Mouse (Mus musculus) lung, adult 18-20 months (tissue): Measurements from ENCODE around the gene Patl2.
"Not testable (repeated sequence)": the region's sequence is repeated elsewhere in the genome, so short reads cannot be mapped to it uniquely, and the experiment has no call there.

Experiments used
- DNase-seq, 2 experiments: peaks; one replicate each; pipeline ENCODE4 v3.0.0; 2022; ENCODE audit warnings: mixed read lengths in 2 of 2

The Patl2 gene

DNA sequence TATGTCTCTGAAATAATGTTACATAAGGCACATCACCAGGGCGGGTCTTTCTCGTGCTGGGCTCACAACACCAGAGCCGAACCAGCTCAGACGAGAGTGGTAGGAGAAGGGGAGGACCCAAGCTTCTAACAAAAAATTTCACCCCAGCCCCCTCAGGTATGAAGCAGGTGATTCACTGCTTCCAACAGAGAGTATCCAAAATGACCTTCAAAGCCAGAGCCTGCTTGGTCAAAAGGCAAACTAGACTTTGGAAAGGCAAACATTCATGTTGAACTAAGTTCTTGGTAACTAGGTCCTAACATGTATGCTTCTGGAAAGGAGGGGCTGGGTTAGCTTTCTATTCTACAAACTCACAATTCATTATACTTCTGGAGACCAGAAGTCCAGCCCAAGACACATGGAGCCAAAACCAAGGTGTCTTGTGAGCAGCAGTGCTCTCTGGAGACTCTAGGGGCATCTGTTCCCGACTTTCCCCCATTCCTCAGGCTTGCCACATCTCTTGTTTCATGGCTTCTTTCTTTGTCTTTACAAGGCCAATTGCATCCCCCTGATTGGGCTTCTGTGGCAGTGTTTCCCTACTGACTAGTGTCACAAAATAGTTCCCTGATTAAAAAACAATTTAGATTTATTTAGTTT, 44.5 kb downstream of the Patl2 start:
- no peak for DNase-seq

DNA sequence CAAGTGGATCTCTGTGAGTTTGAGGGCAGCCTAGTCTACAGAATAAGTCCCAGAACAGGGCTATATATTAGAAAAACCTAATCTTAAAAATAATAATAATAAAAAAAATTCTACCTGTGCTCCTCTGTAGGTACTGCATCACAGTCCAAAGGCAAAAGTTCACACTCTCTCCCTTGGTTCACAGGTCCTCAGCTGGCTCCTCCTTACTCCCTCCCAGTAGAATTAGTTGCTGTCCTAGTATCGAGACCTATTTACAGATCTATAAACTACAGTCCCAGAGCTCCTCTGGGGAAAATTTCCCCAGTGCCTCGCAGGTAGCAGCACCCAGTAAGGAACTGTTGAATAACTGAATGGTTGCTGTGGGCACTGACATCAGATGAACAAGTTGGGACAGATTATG, 45.2 kb downstream of the Patl2 start:
- no peak for DNase-seq

DNA sequence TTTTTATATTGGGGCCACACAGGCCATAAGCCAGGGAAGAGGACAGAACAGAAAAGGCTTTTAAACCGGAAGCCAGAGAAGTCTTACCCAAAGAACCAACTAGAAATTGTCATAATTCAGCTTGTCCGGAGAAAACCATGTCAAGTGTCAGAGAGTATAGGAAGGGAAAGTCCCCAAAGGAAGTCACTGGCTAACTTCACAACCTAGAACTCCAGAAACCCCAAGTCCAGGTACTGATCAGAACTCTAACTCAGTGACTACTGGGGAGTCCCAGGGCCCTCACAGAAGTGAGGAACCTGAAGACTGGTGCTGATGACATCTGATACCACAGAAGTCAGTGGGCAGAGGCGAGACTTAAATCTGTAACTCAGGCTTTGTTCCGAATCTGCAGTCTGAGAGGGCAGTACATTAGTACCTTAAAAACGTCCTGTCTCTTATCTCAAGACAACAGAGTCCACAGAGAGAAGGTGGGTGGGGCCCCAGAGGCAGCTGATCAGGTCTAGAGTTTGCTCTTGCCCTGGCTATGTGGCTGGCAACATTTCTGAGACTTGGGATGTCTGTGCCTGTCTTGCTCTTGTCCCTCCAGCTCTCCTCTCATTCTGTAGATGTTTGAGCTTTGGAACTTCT, 48.0 kb downstream of the Patl2 start:
- DNase-seq, result no peak

DNA sequence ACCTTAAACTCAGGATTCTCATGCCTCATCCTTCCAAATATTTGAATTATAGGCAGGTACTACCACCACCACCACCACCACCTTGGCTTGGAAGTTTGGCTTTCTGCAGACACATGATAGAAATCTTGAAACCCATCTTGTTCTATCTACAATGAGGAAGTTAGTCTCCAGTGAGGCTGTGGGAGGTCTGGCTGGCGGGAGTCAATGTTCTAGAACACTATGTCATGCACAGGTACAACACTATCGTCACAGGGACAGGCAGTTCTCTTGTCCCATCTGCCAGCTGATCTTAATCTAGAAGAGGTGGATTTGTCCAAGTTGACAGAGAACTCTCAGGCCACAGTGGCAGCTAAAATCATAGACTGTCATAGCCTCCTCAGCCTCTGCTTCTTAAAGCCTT, 53.4 kb downstream of the Patl2 start:
- DNase-seq, result no peak

DNA sequence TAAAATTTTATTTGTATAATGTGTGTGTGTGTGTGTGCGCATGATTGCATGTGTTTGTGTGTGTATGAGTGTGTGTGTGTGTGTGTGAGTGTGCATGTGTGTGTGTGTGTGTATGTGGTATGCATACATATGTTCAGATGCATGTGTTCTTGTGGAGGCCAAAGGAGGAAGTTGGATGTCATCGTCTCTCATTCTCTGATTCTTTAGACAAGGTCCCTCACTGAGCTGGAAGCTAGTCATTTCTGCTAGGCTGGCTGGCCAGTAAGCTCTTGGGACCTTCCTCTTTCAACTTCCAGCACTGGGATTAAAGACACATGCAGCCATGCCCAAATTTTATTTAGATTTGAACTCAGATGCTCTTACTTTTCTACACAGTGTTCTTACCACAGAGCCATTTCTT, 53.9 kb downstream of the Patl2 start:
- no peak for DNase-seq

DNA sequence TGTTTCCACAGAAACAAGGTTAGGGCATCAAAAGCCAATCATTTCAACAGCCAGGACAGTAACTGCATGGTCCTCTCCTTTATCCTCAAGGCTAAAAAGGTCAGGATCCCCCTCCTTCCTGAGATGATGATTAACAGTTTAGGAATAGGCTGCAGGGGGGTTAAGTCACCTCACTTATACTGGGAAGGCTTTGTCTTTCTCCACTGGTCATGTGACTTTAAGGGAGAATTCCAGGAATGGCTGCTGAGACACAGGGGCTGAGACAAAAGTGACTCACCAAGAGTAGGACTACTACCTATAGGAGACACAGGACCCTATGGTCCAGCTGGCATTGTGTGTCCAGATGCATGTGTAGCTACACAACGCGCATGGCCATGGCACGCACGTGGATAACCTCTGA, 58.4 kb downstream of the Patl2 start:
- DNase-seq, result no peak

DNA sequence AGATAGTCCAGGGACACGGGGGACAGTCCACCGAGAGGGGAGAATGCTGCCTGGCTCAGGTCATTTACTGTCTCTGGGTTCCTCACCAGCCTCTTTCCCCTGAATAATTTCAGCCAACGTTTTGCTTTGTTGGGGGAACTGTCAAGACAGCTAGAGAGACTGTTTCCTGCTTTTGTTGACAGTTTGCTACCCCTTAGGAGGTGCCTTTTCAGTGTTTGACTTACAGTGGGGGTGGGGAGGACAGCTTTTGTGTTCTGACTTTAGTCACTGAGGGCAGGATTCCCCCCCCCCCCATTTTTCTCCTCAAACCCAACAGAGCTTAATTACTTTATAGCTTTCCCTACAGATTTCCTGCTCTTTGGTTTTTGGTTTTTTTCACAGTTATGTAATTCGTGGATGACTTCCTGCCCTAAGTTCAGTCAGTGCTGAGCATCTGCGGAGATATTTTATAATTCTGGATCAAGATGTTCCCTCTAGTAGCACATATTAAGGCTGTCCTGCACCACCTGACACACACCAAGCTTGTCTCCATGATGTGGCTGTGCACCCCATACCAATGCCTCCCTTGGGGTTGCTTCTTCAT, 59.1 kb downstream of the Patl2 start:
- no peak for DNase-seq

DNA sequence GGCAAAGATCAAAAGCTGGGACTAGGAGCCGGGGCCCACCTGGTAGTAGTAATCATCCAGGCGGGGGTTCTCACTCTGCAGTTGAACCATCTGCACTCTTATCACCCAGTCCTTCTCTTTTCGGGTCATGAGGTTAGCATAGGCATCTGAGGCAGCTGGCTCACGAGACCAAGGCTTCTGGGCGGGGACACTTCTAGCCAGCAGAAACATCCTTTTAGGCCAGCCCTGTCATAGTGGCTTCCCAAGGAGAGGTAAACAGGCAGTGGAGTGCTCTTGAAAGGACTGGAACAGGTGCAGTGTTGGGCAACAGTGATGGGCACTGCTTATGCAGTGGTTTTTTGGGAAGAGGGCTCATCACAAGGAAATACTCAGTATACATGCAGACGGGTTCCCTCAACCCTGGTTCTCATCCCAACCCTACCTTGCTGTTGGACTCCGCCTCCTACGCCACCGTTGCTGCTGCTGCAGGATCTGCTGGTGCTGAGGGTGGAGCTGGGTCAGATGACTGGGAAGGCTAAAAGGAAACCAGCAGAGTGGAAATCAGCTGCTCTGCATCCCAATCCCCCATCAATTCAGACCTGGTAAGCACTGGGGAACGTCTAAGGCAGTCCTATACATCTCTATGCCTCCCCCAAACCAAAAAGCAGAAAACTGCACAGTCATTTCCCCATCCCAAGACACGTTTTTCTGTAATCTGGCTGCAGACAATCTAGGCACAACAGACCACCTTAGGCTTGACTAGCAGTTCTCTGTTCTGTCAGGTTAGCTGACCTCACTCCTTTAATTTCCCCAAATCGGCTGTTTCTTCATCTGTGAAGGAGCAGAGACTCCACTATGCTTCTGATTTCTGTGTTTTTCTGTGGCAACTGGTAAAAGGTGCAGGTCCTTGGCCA, 60.1 kb downstream of the Patl2 start:
- DNase-seq, result peak in 1 of 2 experiments; percentile 10

DNA sequence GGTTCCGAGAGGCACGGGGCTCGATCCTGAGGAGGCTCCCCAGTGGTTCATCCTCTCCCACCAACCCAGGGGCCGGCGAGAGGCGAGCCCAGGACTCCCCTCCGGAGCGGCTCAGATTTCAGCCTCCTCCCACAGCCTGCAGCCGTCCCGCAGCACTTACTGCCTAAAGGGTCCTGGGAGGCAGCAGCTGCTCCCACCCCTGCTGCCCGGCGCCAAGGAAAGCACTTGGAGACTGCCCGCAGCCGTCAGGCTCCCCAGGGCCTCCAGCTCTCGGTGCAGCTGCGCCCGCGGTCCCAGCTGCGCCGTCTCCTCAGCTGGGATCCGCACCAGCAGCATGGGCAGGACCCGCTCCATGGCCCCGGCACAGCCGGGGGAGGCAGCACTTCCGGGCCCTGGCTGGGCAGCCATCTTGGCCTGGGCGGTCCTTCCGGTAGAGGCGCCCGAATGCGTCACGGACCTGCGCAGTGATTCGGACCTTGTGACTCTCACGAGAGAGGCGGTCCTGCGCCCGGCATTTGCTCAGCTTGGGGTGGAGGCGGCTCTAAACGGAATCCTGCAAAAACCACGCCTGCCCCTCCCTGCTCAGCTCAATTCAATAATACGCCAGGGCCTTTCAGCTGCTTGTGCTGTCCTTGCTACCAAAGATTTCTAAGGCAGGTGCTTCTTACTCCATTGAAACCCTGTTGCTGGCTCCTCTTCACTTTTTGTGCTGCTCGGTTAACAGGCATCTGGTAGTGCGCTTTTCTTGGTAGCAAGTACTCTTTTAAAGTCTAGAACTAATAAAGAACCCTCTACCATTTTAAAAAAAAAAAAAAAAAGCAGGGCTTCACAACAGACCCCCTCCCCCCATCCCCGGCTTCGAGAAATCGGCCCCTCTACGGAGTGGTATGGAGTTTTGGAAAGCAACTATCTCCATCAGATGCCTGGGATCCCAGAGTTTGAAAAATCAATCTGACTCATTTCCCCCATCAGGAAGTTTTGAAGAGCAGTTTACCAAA, 67.7 kb downstream of the Patl2 start, which contains the start of gene Spg11:
Gene Spg11 (minus strand): TSS at position 426 of the 998 bp plus-strand sequence.
- DNase-seq, result peak; percentile 98

DNA sequence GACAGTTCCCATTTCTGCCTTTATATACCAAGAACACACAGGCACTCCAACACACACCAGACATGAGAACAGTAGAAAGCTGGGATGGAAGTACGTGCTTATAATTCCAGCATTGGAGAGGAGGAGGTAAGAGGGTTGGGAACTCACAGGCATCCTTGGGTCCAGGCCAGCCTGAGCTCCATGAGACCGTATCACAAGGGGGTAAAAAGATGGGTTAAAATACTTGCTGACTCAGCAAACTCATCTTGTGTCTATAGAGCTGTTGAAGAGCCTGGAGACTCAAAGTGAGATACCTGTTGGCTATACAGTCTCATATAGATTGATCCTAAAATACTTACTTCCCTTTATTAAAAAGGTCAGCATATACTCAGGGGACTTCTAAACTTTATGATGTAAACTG, 69.1 kb downstream of the Patl2 start:
- DNase-seq, result no peak

DNA sequence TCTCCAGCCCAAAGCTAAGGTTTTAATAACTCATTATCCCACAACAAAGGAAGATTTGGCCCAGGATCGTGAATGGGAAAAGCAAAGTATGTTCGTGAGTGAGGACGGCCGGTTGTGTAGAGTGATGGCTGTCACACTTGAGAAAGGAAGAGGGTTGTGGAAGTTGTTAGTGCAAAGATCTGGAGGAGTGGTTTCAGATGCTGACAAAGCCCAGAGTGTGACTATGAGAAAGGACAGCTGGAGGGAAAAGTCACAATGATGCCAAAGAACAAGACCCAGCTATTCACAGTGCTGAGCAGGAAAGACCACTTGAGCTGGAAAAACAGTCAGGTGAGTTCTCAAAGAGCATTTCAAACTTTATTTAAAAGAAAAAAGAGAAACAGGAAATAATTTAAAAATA, 76.3 kb downstream of the Patl2 start:
- peak in 1 of 2 experiments; percentile 24 for DNase-seq

DNA sequence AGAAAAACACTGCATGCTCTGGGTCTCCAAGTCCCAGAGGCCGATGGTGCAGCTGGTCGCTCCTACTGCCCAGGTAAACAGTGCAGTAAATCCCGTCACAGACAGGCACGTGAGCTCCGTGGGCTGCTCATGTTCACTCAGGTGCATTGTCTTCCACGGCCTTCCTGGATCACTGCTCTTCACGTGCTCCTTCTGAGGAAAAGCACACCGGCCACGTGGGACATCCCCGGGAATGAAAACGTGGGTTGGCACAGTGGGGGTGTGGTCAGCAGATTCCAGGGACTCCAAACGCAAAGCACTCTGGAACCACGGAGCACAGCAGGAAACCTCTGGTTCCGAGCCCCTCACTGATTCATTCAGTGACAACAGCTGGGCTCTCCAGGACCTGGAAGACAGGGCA, 77.9 kb downstream of the Patl2 start:
- no peak for DNase-seq

DNA sequence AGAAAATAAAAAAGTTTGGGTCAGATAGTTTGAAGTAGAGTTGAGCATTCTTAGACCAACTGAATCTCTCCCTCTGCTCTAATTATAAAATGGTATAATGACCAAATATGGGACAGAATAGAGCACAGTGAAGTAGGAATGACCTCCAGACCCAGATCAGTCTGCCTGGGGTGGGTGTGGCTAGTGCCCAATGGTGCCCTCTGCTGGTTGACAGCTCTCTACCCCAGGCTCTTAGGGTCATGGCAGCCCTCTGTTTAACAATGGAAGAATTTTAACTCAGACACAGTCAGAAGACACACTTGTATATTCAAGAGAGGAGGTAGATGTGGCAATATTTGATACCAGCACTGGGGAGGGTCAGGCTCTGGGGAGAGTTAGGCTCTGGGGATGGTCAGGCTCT, 83.9 kb downstream of the Patl2 start:
- peak in 1 of 2 experiments; percentile 25 for DNase-seq

DNA sequence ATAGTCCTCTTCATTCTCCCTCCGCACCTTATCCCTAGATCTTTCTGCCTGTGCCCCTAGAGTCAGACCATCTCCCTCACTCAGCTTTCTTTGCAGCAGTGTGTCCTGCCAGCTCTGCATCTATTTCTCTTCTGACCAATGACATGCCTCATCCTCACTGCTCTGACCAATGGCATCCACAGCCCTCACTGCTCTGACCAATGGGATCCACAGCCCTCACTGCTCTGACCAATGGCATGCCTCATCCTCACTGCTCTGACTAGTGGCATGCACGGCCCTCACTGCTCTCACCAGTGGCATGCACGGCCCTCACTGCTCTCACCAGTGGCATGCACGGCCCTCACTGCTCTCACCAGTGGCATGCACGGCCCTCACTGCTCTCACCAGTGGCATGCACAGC, 88.3 kb downstream of the Patl2 start:
- not testable (repeated sequence) for DNase-seq

DNA sequence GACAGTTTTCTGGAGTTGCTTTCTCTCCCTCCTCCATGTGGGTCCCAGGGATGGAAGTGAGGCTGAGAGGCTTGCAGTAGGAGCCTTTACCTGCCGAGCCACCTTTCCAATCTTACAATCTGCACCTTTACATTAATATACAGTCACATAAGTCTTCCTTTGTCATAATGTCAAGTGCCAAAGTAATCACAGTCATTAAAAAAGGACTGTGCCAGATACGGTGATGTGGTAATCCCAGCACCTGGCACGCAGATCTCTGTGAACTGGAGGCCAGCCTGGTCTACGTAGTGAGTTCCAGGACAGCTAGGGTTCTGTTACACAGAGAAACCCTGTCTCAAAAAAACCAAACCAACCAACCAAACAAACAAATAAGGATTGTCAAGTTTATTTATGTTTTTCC, 92.1 kb downstream of the Patl2 start:
- no peak for DNase-seq

DNA sequence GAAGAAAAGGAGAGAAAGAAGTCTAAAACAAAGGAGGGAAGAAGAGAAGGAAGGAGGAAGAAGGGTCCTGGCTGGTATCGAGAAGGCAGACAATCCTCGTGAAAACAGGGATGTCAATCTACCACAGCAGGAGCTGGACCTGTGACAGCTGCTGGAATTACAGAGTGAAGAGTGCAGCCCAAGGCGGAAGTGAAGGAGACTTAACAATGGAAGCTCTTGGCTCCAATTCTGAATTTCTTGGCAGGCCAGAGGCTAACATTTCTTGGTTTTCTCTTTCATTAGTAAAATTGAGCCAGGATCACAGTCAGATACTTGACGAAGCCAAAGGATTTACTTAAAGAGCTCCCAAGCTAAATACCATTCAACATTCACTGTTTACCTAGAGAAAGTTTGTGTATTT, 99.5 kb downstream of the Patl2 start:
- DNase-seq, result peak; percentile 10 to 43

DNA sequence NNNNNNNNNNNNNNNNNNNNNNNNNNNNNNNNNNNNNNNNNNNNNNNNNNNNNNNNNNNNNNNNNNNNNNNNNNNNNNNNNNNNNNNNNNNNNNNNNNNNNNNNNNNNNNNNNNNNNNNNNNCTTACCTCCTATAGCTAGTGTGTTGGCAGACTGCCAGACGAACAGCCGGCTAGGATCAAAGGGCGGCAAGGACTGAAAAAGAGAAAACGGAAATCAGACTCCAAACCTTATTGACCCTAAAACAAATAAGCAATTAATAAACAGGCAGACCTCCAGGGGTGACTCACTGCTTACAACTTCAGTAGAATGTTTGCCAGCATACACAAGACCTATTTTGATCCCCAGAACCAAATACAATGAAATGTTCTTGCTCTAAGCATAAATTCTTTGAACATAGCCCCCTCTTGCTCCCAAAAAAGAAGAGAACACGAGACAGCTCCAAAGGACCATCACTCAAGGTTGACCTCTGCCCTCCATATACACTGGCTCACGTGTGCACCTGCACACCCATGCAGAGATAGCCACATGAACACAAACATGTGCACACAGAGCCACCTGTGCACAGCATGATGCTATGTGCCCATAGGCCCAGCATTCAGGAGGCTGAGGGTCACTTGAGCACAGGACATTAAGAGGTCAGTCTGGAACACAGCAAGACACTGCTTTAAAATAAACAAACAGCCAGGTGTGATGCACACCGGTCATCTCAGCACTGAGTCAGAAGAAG, 104.1 kb downstream of the Patl2 start:
- DNase-seq, result peak; percentile 18 to 36
